1 mouse cellular context compared by ENCODE assay signal in genomic region chr7:46839446-46839845, GRCm38 (mm10).
TF ChIP-seq lines count a peak whose summit lies in the region.

No protein-coding gene starts in this region.

TF ChIP-seq in MEL, 35 proteins besides CTCF, POLR2A, EP300 and RAD21 (continued from another document):
- TF ChIP-seq CHD1 (IDR thresholded peaks at IDR 0.05; ENCODE audit: low read depth, low read length) (no peak), ETS1 (IDR thresholded peaks at IDR 0.05; ENCODE audit: low read depth, low read length) (no peak), MYB (IDR thresholded peaks at IDR 0.05; ENCODE audit: low read depth, low read length) (no peak), NELFE (IDR thresholded peaks at IDR 0.05; ENCODE audit: low read depth, low read length) (no peak), ZC3H11A (IDR thresholded peaks at IDR 0.05; ENCODE audit: low read depth, low read length) (no peak), USF1 (IDR thresholded peaks at IDR 0.05; ENCODE audit: low read depth, low read length) (no peak), ZNF384 (IDR thresholded peaks at IDR 0.05; ENCODE audit: low read depth, low read length) (no peak), SMC3 (IDR thresholded peaks at IDR 0.05; ENCODE audit: low read depth, low read length) (no peak), MXI1 (IDR thresholded peaks at IDR 0.05; ENCODE audit: low read depth, low read length) (no peak)
TF ChIP-seq in MEL: peak in this region for 0.
